In the genomic region with DNA sequence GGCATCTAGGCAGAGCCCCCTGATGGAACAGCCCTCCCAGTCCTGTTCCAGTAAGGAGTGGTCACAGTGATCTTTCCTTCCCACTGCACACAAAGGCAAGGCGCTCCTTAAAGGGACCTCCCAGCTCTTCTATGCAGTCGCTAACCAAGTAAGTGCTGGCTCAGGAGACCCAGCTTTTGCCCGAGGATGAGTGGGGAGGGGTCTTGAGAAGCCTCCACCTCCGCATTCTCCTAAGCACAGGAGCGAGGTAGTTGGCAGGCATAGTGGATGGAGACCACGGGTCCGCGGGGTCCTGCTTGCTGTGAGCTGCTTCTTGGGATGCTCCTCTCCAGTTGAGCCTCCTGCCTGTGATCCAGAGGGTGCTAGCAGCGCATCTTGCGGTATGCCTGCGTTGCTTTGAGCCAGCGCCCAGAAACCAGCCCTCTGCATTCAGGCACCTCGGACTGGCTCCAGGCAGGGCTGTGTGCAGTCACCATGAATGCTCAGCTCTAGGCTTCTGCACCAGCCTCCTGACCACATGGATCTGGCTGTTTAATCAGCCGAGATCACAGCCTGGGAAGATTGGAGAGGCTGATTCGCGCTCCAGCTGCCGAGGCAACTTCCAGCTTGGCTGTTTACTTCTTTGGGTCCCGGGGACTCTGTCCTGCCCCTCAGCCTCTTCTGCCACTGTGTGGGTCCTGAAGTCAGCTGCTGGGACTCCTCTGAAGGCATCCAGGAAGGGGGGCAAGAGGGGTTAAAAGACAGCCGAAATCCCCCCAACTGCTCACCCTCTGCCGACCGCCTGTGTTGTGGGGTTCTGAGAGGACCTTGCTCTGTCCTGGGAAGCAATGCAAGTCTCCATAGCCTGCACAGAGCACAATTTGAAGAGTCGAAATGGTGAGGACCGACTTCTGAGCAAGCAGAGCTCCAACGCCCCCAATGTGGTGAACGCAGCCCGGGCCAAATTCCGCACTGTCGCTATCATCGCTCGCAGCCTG, we compare ENCODE assay signal across 8 mouse cellular contexts. TPM values are rescaled to one million over a fixed set of nuclear protein-coding genes. Genes with fewer than 3 reads are reported as not detected.
DNase-seq lines count a peak whose midpoint lies in the region; ATAC-seq lines count a peak whose summit lies in the region.

Gene Kcnab1, plus strand, starts transcription at position 440 of the 977 bp plus-strand sequence.

- H3K36me3 ChIP-seq in hindbrain, embryonic 14.5 days (replicated peaks; ENCODE audit: control insufficient read depth, insufficient read depth), result no peaks in the 10 kb centered on the region
- H3K36me3 ChIP-seq in neural tube, embryonic 13.5 days, result no peaks in the 10 kb centered on the region

- 0 out of 2 replicates have a peak, but pooled peaks cover 9% of the 10 kb centered on the region for H3K27me3 ChIP-seq in hindbrain, embryonic 14.5 days (ENCODE audit: control insufficient read depth, insufficient read depth, low read length)
- peaks cover 22% of the 10 kb centered on the region for H3K27me3 ChIP-seq in neural tube, embryonic 13.5 days

- H3K4me2 ChIP-seq in hindbrain, embryonic 14.5 days (replicated peaks), result peak within 1 kb of the TSS; percentile 89
- peak within 1 kb of the TSS; percentile 75 for H3K4me2 ChIP-seq in neural tube, embryonic 13.5 days

- no peaks in the 10 kb centered on the region; the same call in 1 of the 2 replicates for H3K4me1 ChIP-seq in hindbrain, embryonic 14.5 days (replicated peaks; ENCODE audit: control insufficient read depth, insufficient read depth, low read length)
- H3K4me1 ChIP-seq in neural tube, embryonic 13.5 days (replicated peaks), result peaks cover 16% of the 10 kb centered on the region

- peak; percentile 36 for DNase-seq in R1 (ENCODE audit: low read depth, low spot score)
- DNase-seq in cerebellum, adult 9-10 months, result peak; percentile 76
- peak; percentile 26 for DNase-seq in forelimb bud, embryonic 11.5 days (ENCODE audit: low read depth, low spot score)
- DNase-seq in hindbrain, embryonic 14.5 days (ENCODE audit: low spot score), result peak; percentile 44
- peak; percentile 70 for DNase-seq in left cerebral cortex, postnatal 4 days
- no peak for DNase-seq in spleen, postnatal 36 days (ENCODE audit: low spot score in 2 of 2)

- H3K9me3 ChIP-seq in hindbrain, embryonic 14.5 days (ENCODE audit: control insufficient read depth, low read length), result no peaks in the 10 kb centered on the region
- no peaks in the 10 kb centered on the region for H3K9me3 ChIP-seq in neural tube, embryonic 13.5 days

- peak; percentile 82 for ATAC-seq in hindbrain, embryonic 14.5 days (ENCODE audit: low FRiP score)
- ATAC-seq in neural tube, embryonic 13.5 days (ENCODE audit: low read depth), result peak; percentile 91
- no peak; the same call in 1 of the 2 replicates for ATAC-seq in granulocyte monocyte progenitor cell, adult 5-6 weeks (replicated peaks; ENCODE audit: poor library complexity, severe bottlenecking)

- under 1% methylated on average over 30 of the region's 30 CpGs for WGBS in hindbrain, embryonic 14.5 days
- under 1% methylated on average over 30 of the region's 30 CpGs for WGBS in neural tube, embryonic 13.5 days

- intact Hi-C loops in left cerebral cortex, postnatal 4 days (cut with DNase I), result loop anchor here (10.0 kb wide), 1 partner anchor 114 kb away; no protein-coding TSS in a partner anchor

- H3K4me3 ChIP-seq in hindbrain, embryonic 14.5 days (replicated peaks; ENCODE audit: low read length), result peak within 1 kb of the TSS; percentile 40
- peak within 1 kb of the TSS; percentile 50 for H3K4me3 ChIP-seq in neural tube, embryonic 13.5 days

- H3K9ac ChIP-seq in hindbrain, embryonic 14.5 days, result peak within 1 kb of the TSS; percentile 60
- H3K9ac ChIP-seq in neural tube, embryonic 13.5 days, result peak within 1 kb of the TSS; percentile 70

- H3K27ac ChIP-seq in hindbrain, embryonic 14.5 days, result no peak within 1 kb of the TSS
- peak within 1 kb of the TSS; percentile 56 for H3K27ac ChIP-seq in neural tube, embryonic 13.5 days (replicated peaks)

RNA-seq across cellular contexts. Expression of gene Kcnab1, which starts in this region (rescaled TPM):
- polyA plus RNA-seq in hindbrain, embryonic 14.5 days (2014; fragmentation: Nextera tagmentation; extraction: Ambion mirVana), result 11.4 and 12.8 TPM in 2 replicates
- 10 to 100 TPM; 25.8 to 29.1 TPM for total RNA-seq in left cerebral cortex, postnatal 4 days (2021)
- polyA plus RNA-seq in neural tube, embryonic 13.5 days (2015; fragmentation: Nextera tagmentation; extraction: Ambion mirVana), result 15.7 and 16.0 TPM in 2 replicates
- total RNA-seq in granulocyte monocyte progenitor cell, adult 5-6 weeks (2014; fragmentation: Nextera tagmentation), result 0.38 TPM in 1 of 2 replicates, not detected in the other
- total RNA-seq in granulocyte monocyte progenitor cell, adult 5-6 weeks (2017), result 0.21 and 0.22 TPM in 2 replicates

Comparison
In these comparisons a context has a peak if more than half of its experiments do, and no peak if none do; other contexts are left out.
1. RNA of gene Kcnab1 (total RNA-seq): 25.8 to 29.1 TPM in left cerebral cortex, postnatal 4 days; 0.21 to 0.38 TPM in granulocyte monocyte progenitor cell, adult 5-6 weeks; every median in the first group is over 10 times any median in the second.
2. DNase-seq: peak in R1 (single experiment), cerebellum, adult 9-10 months (single experiment), forelimb bud, embryonic 11.5 days (single experiment), hindbrain, embryonic 14.5 days (single experiment) and left cerebral cortex, postnatal 4 days (single experiment); none in spleen, postnatal 36 days (0 of 2).